Mouse (Mus musculus): ENCODE data around the gene Ep300. TPM values are rescaled to one million over a fixed set of nuclear protein-coding genes. Genes with fewer than 3 reads are reported as not detected.

Gene Ep300
- 11.0 and 13.4 TPM in 2 replicates for polyA plus RNA-seq (2012; rRNA removed)
- polyA plus RNA-seq (2014; fragmentation: Nextera tagmentation; extraction: Ambion mirVana): 6.1 and 7.5 TPM in 2 replicates

DNA sequence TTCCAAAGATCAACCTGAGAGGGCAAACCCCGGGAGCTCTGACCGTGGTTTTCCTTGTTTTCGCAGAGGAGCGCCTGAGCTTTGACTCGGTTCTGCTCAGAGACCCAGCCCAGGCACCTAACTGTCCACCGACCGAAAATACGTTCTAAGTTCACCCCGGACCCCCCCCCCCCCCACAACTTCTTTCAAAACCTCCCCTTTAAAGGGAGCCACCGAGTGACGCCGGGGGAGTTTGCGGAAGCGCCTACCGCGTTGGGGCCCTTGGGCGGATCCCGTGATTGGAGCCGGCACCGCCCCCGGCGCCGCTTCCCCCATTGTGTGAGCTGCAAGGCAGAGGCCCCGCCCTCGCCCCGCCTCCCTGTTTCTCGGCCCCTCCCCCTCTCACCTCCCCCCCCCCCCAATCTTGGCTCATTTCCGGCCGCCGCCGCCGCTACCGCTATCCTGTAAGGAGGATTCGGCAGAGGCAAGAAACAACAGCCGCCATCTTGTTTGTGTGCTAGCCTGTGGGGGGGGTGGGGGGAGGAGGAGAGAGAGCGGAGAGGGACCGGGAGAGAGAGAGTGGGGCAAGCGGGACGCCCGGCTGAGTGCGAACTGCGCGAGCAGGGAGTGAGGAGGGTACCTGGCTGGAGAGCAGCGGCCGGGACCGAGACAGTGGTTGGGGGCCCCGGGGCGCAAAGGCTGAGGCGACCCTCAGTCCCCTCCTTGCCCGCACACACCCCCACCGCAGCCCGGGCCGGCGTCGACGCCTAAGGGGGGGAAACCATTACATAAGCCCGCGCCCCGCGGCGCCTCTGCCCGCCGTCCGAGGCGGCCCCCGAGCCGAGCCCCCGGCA lies at the start of gene Ep300:
Gene Ep300, plus strand, starts transcription at position 439 of the 833 bp plus-strand sequence.
- H3K9me3 ChIP-seq (ENCODE audit: control insufficient read depth, low read length): no peaks in the 10 kb centered on the region
- H3K27ac ChIP-seq: peak within 1 kb of the TSS; percentile 87
- peak within 1 kb of the TSS; percentile 81 to 89 for H3K4me3 ChIP-seq (ENCODE audit: insufficient read depth in 1 of 2, low read depth in 2 of 2, low read length in 2 of 2)
- under 1% methylated on average over 65 of the region's 68 CpGs for WGBS (ENCODE audit: insufficient replicate concordance)
- H3K36me3 ChIP-seq (replicated peaks; ENCODE audit: control insufficient read depth, insufficient read depth, low read depth): peaks cover 12% of the 10 kb centered on the region
- H3K27me3 ChIP-seq (ENCODE audit: control insufficient read depth, insufficient read depth, low read length): no peaks in the 10 kb centered on the region
- H3K9ac ChIP-seq (replicated peaks): peak within 1 kb of the TSS; percentile 95
- H3K4me1 ChIP-seq (replicated peaks; ENCODE audit: control insufficient read depth in 2 of 2, insufficient read depth in 2 of 2, low read length in 1 of 2): peaks cover 6% of the 10 kb centered on the region in 2 experiments
- ATAC-seq (ENCODE audit: insufficient read depth) (peak; percentile 88), DNase-seq (ENCODE audit: low read depth in 3 of 3, low spot score in 3 of 3) (peak; percentile 91 to 93 (median 92))
- peak within 1 kb of the TSS; percentile 97 for H3K4me2 ChIP-seq (ENCODE audit: low read depth)
- TF ChIP-seq EP300 (IDR thresholded peaks at IDR 0.05; ENCODE audit: low read depth) (0 out of 2 replicates have a peak, but pooled peaks have one; percentile 4), CTCF (IDR thresholded peaks at IDR 0.05; ENCODE audit: low read depth) (no peak)

DNA sequence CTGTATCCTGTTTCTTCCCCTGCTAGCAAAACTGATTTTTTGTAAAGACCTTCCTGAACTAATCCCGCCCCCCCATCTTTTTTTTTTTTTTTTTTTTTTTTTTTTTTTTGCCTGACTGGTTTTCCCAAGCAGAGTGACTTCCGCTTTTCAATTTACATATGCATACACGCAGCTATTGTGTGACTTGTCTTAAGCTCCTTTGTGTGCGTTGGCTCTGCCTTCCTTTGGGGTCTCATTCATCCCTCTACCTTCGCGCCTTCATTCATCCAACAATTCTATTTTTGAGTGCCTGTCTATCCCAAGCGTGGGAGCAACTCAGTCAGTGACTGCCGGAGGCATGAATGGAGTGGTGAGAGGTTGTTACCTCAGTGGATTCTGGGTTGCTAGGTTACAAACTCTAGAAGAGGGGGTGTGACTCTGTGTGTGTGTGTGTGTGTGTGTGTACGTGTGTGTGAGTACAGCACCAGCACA lies 49.2 kb upstream of the Ep300 start:
- ATAC-seq (ENCODE audit: insufficient read depth) (no peak), DNase-seq (ENCODE audit: low read depth in 3 of 3, low spot score in 3 of 3) (no peak)
- Histone ChIP-seq H3K9me3 (ENCODE audit: control insufficient read depth, low read length) (no peaks in the 10 kb centered on the region), H3K27me3 (ENCODE audit: control insufficient read depth, insufficient read depth, low read length) (no peaks in the 10 kb centered on the region), H3K36me3 (replicated peaks; ENCODE audit: control insufficient read depth, insufficient read depth, low read depth) (no peaks in the 10 kb centered on the region), H3K4me2 (ENCODE audit: low read depth) (no peak overlapping the region), H3K9ac (replicated peaks) (no peak overlapping the region), H3K4me1 (replicated peaks; ENCODE audit: control insufficient read depth in 2 of 2, insufficient read depth in 2 of 2, low read length in 1 of 2) (peaks cover 15 to 30% of the 10 kb centered on the region in 2 experiments), H3K27ac (no peak overlapping the region), H3K4me3 (ENCODE audit: insufficient read depth in 1 of 2, low read depth in 2 of 2, low read length in 2 of 2) (no peak overlapping the region)
- 63% methylated on average over 9 of the region's 9 CpGs for WGBS (ENCODE audit: insufficient replicate concordance)
- TF ChIP-seq EP300 (IDR thresholded peaks at IDR 0.05; ENCODE audit: low read depth) (no peak), CTCF (IDR thresholded peaks at IDR 0.05; ENCODE audit: low read depth) (no peak)

DNA sequence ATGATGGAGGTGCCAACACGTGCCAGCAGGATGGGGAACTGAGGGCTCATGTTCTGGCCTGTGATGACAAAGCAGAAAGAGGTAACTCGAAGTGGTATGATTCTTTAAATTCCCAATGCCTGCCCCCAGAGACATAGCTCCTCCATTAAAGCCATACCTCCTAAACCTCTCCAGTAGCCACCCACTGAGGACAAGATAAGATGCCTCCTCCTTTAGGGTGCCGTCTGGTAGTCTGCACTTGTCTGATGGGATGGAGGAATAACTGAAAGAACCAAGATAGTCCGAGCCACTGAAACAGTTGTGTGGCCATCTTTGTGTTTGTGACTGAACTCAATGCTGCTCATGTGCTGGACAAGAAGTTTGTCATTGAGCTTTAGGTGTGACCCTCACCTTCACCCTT lies 47.0 kb upstream of the Ep300 start:
- Histone ChIP-seq H3K9ac (replicated peaks) (no peak overlapping the region), H3K4me2 (ENCODE audit: low read depth) (no peak overlapping the region), H3K27me3 (ENCODE audit: control insufficient read depth, insufficient read depth, low read length) (no peaks in the 10 kb centered on the region), H3K9me3 (ENCODE audit: control insufficient read depth, low read length) (no peaks in the 10 kb centered on the region), H3K4me3 (ENCODE audit: insufficient read depth in 1 of 2, low read depth in 2 of 2, low read length in 2 of 2) (no peak overlapping the region), H3K36me3 (replicated peaks; ENCODE audit: control insufficient read depth, insufficient read depth, low read depth) (no peaks in the 10 kb centered on the region), H3K27ac (no peak overlapping the region), H3K4me1 (replicated peaks; ENCODE audit: control insufficient read depth in 2 of 2, insufficient read depth in 2 of 2, low read length in 1 of 2) (peaks cover 15 to 20% of the 10 kb centered on the region in 2 experiments)
- ATAC-seq (ENCODE audit: insufficient read depth) (peak; percentile 62; the same call in 1 of the 2 replicates), DNase-seq (ENCODE audit: low read depth in 3 of 3, low spot score in 3 of 3) (no peak)
- WGBS (ENCODE audit: insufficient replicate concordance): 24% methylated on average over 4 of the region's 4 CpGs
- TF ChIP-seq EP300 (IDR thresholded peaks at IDR 0.05; ENCODE audit: low read depth) (peak; percentile 18; the same call in 1 of the 2 replicates), CTCF (IDR thresholded peaks at IDR 0.05; ENCODE audit: low read depth) (no peak)

DNA sequence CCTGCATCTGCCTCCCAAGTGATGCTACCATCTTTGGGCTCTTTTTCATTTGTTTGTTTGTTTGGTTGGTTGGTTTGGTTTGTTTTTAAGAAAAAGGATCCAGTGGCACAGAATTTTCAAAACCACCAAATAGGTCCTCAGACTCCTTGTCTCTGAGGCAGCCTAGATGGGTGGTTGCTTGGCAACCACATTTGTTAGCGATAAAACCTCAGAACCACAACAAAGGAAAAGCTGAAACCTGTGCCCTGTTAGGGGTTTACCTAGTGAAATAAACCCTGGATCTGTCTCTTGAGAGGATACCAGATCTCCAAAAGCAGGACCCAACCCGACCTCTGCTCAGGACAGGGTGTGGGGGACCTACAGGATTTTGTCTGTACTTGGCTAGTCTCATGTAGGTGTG lies 45.6 kb upstream of the Ep300 start:
- Histone ChIP-seq H3K9me3 (ENCODE audit: control insufficient read depth, low read length) (no peaks in the 10 kb centered on the region), H3K4me3 (ENCODE audit: insufficient read depth in 1 of 2, low read depth in 2 of 2, low read length in 2 of 2) (no peak overlapping the region), H3K9ac (replicated peaks) (no peak overlapping the region), H3K27me3 (ENCODE audit: control insufficient read depth, insufficient read depth, low read length) (no peaks in the 10 kb centered on the region), H3K27ac (no peak overlapping the region), H3K4me1 (replicated peaks; ENCODE audit: control insufficient read depth in 2 of 2, insufficient read depth in 2 of 2, low read length in 1 of 2) (peaks cover 10 to 13% of the 10 kb centered on the region in 2 experiments), H3K4me2 (ENCODE audit: low read depth) (no peak overlapping the region), H3K36me3 (replicated peaks; ENCODE audit: control insufficient read depth, insufficient read depth, low read depth) (no peaks in the 10 kb centered on the region)
- no peak for DNase-seq (ENCODE audit: low read depth in 3 of 3, low spot score in 3 of 3)
- 66% methylated on average over 2 of the region's 2 CpGs for WGBS (ENCODE audit: insufficient replicate concordance)
- ATAC-seq (ENCODE audit: insufficient read depth): no peak
- TF ChIP-seq EP300 (IDR thresholded peaks at IDR 0.05; ENCODE audit: low read depth) (no peak), CTCF (IDR thresholded peaks at IDR 0.05; ENCODE audit: low read depth) (no peak)

DNA sequence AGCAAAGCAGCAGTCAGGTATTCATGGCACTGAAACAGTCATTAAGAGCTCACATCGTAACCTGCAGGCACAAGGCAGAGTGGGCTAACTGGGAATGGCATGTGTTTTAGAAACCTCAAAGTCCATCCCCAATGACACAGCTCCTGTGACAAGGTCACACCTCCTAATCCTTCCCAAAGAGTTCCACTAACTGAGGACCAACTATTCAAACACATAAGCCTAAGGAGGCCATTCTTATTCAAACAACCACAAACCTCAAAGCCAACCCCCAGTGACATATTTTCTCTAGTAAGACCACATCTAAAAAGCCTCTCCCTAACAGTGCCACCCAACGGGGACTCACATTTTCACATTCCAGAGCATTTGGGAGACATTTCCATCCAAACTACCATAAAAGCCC lies 40.2 kb upstream of the Ep300 start:
- H3K36me3 ChIP-seq (replicated peaks; ENCODE audit: control insufficient read depth, insufficient read depth, low read depth): no peaks in the 10 kb centered on the region
- peaks cover 0 to 7% of the 10 kb centered on the region in 2 experiments; a peak in 2 of 4 replicates for H3K4me1 ChIP-seq (replicated peaks; ENCODE audit: control insufficient read depth in 2 of 2, insufficient read depth in 2 of 2, low read length in 1 of 2)
- WGBS (ENCODE audit: insufficient replicate concordance): 80% methylated on average over 2 of the region's 2 CpGs
- no peak overlapping the region for H3K27ac ChIP-seq
- no peaks in the 10 kb centered on the region for H3K9me3 ChIP-seq (ENCODE audit: control insufficient read depth, low read length)
- no peak overlapping the region for H3K4me3 ChIP-seq (ENCODE audit: insufficient read depth in 1 of 2, low read depth in 2 of 2, low read length in 2 of 2)
- DNase-seq (ENCODE audit: low read depth in 3 of 3, low spot score in 3 of 3): no peak
- no peak for ATAC-seq (ENCODE audit: insufficient read depth)
- TF ChIP-seq CTCF (IDR thresholded peaks at IDR 0.05; ENCODE audit: low read depth) (no peak), EP300 (IDR thresholded peaks at IDR 0.05; ENCODE audit: low read depth) (no peak)
- no peak overlapping the region for H3K9ac ChIP-seq (replicated peaks)
- no peaks in the 10 kb centered on the region for H3K27me3 ChIP-seq (ENCODE audit: control insufficient read depth, insufficient read depth, low read length)
- no peak overlapping the region for H3K4me2 ChIP-seq (ENCODE audit: low read depth)

All from liver, embryonic 14.5 days (tissue).